Mouse (Mus musculus): ENCODE measurements around the gene Atf3.

DNA sequence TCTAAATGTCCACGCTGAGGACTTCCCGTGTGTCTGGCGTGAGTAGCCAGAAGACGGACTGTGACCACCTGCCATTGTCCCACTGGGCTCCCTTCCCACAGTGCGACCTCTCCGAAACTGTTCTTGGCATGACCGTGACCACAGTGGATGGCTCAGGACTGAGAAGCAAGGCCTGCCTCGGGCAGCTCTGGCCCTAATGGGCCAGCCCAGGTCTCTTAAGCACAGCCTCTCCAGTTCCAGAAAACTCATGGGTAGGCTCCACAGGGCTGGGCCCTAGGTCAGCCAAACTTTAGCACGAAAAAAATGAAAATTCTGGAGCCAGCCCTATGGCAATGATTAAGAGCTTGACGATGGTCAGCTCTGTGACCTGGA is 6.1 kb upstream of the Atf3 start:
- TF ChIP-seq CTCF (IDR thresholded peaks at IDR 0.05; ENCODE audit: control insufficient read depth, insufficient read depth, insufficient replicate concordance, low read depth, low read length), result no peak
- no peak for TF ChIP-seq POLR2A (IDR thresholded peaks at IDR 0.05; ENCODE audit: control insufficient read depth, low read depth, low read length)

Data from testis, adult 2 months (tissue).